Mouse (Mus musculus): Measurements from ENCODE around the gene Trim11. TPM values are rescaled to one million over a fixed set of nuclear protein-coding genes. Genes with fewer than 3 reads are reported as not detected.

Gene Trim11
- total and polyA plus RNA-seq, 3 experiments, result 24.8 to 27.0 TPM; not detected in 1

GRCm38 (mm10) chr11:58995061-58995806 lies 17.3 kb downstream of the Trim11 start:
- no peak overlapping the region for H3K9ac ChIP-seq (ENCODE audit: control insufficient read depth, low read depth, low read length, poor library complexity, severe bottlenecking)
- no peak for TF ChIP-seq SMC3 (IDR thresholded peaks at IDR 0.05; ENCODE audit: low read depth, low read length)
- TF ChIP-seq EP300 (IDR thresholded peaks at IDR 0.05; ENCODE audit: low read depth in 1 of 2, low read length in 2 of 2), result no peak
- no peak for TF ChIP-seq RCOR1 (IDR thresholded peaks at IDR 0.05; ENCODE audit: low read depth, low read length)
- TF ChIP-seq MAX (IDR thresholded peaks at IDR 0.05; ENCODE audit: low read length), result no peak
- no peak for TF ChIP-seq NELFE (IDR thresholded peaks at IDR 0.05; ENCODE audit: low read depth, low read length)
- TF ChIP-seq GABPA (IDR thresholded peaks at IDR 0.05; ENCODE audit: low read depth, low read length), result no peak
- TF ChIP-seq UBTF (IDR thresholded peaks at IDR 0.05; ENCODE audit: borderline replicate concordance, insufficient read depth, low read depth, low read length), result no peak
- TF ChIP-seq MAFK (IDR thresholded peaks at IDR 0.05; ENCODE audit: borderline replicate concordance, low read depth, low read length), result no peak
- TF ChIP-seq ZMIZ1 (IDR thresholded peaks at IDR 0.05; ENCODE audit: low read depth, low read length), result no peak
- TF ChIP-seq JUND (IDR thresholded peaks at IDR 0.05; ENCODE audit: low read depth, low read length), result no peak
- TF ChIP-seq HCFC1 (IDR thresholded peaks at IDR 0.05; ENCODE audit: low read depth, low read length), result no peak
- no peak for TF ChIP-seq POLR2A (IDR thresholded peaks at IDR 0.05; ENCODE audit: control insufficient read depth in 1 of 2, insufficient read depth in 1 of 2, low read depth in 1 of 2, low read length in 2 of 2, poor library complexity in 1 of 2)
- TF ChIP-seq ZNF384 (IDR thresholded peaks at IDR 0.05; ENCODE audit: low read depth, low read length), result no peak
- TF ChIP-seq MYC (IDR thresholded peaks at IDR 0.05; ENCODE audit: low read depth, low read length), result no peak
- H3K79me2 ChIP-seq (ENCODE audit: control insufficient read depth, insufficient read depth, low read length, poor library complexity), result no peaks in the 10 kb centered on the region
- no peak overlapping the region for H3K27ac ChIP-seq (ENCODE audit: control insufficient read depth, low read depth, low read length)
- no peak overlapping the region for H3K4me3 ChIP-seq (ENCODE audit: control insufficient read depth in 1 of 2, insufficient read depth in 1 of 2, low read depth in 2 of 2, low read length in 2 of 2)
- H3K27me3 ChIP-seq (ENCODE audit: control insufficient read depth in 1 of 2, insufficient read depth in 2 of 2, low read length in 2 of 2), result no peaks in the 10 kb centered on the region
- H3K9me3 ChIP-seq (replicated peaks; ENCODE audit: insufficient read depth, low read length), result no peaks in the 10 kb centered on the region
- peaks cover 0 to 6% of the 10 kb centered on the region in 2 experiments; a peak in 2 of 4 replicates for H3K36me3 ChIP-seq (ENCODE audit: control insufficient read depth in 1 of 2, insufficient read depth in 2 of 2, low read length in 2 of 2)
- peaks cover 0 to 15% of the 10 kb centered on the region in 2 experiments; a peak in 2 of 4 replicates for H3K4me1 ChIP-seq (ENCODE audit: control insufficient read depth in 1 of 2, insufficient read depth in 2 of 2, low read length in 2 of 2)
- DNase-seq (ENCODE audit: low read depth, low spot score), result no peak

DNA sequence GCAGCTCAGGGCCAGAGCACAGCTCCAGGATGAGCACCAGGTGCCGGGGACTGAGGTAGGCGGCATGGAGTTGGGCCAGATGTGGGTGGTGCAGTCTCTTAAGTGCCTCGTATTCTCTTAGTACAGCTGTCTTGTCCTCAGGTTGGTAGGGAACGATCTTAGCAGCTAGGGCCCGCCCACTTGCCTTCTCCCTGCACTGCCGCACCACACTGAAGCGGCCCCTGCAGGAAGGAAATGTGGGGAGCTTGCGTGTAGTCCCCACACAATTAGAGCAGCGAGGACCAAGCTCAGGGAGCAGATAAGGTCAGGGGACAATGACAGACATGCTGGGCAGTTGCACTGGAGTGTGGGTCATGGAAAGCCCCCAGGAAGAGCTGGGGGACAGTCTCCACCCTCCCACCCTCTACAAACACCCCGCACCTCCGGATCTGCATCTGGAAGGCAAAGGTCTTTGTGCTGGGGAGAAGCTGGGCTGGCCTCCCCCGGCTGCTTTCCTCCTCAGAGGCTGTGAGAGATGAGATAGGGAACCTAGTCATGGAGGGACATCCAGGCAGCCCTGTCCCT lies 18.0 kb downstream of the Trim11 start:
- Histone ChIP-seq H3K27me3 (ENCODE audit: control insufficient read depth in 1 of 2, insufficient read depth in 2 of 2, low read length in 2 of 2) (no peaks in the 10 kb centered on the region), H3K4me1 (ENCODE audit: control insufficient read depth in 1 of 2, insufficient read depth in 2 of 2, low read length in 2 of 2) (peaks cover 0 to 11% of the 10 kb centered on the region in 2 experiments; a peak in 2 of 4 replicates), H3K9me3 (replicated peaks; ENCODE audit: insufficient read depth, low read length) (no peaks in the 10 kb centered on the region), H3K27ac (ENCODE audit: control insufficient read depth, low read depth, low read length) (no peak overlapping the region), H3K36me3 (ENCODE audit: control insufficient read depth in 1 of 2, insufficient read depth in 2 of 2, low read length in 2 of 2) (peaks cover 0 to 6% of the 10 kb centered on the region in 2 experiments; a peak in 2 of 4 replicates), H3K4me3 (ENCODE audit: control insufficient read depth in 1 of 2, insufficient read depth in 1 of 2, low read depth in 2 of 2, low read length in 2 of 2) (no peak overlapping the region), H3K79me2 (ENCODE audit: control insufficient read depth, insufficient read depth, low read length, poor library complexity) (no peaks in the 10 kb centered on the region), H3K9ac (ENCODE audit: control insufficient read depth, low read depth, low read length, poor library complexity, severe bottlenecking) (no peak overlapping the region)
- no peak for DNase-seq (ENCODE audit: low read depth, low spot score)
- no peak for TF ChIP-seq TAL1 (IDR thresholded peaks at IDR 0.05; ENCODE audit: low read length)
- TF ChIP-seq NRF1 (IDR thresholded peaks at IDR 0.05; ENCODE audit: insufficient read depth, low read depth, low read length, poor library complexity, severe bottlenecking), result no peak
- no peak for TF ChIP-seq RAD21 (IDR thresholded peaks at IDR 0.05; ENCODE audit: low read depth, low read length)
- TF ChIP-seq EP300 (IDR thresholded peaks at IDR 0.05; ENCODE audit: low read depth in 1 of 2, low read length in 2 of 2), result no peak
- TF ChIP-seq POLR2AphosphoS5 (IDR thresholded peaks at IDR 0.05; ENCODE audit: borderline replicate concordance, low read depth, low read length), result no peak
- no peak for TF ChIP-seq ETS1 (IDR thresholded peaks at IDR 0.05; ENCODE audit: low read depth, low read length)
- TF ChIP-seq ZMIZ1 (IDR thresholded peaks at IDR 0.05; ENCODE audit: low read depth, low read length), result no peak
- no peak for TF ChIP-seq CTCF (IDR thresholded peaks at IDR 0.05 in 2 of 3, conservative IDR thresholded peaks at IDR 0.05 in 1 of 3; ENCODE audit: control insufficient read depth in 1 of 3, insufficient read depth in 1 of 3, low read depth in 2 of 3, low read length in 3 of 3, poor library complexity in 1 of 3, severe bottlenecking in 1 of 3)
- no peak for TF ChIP-seq ZNF384 (IDR thresholded peaks at IDR 0.05; ENCODE audit: low read depth, low read length)
- no peak for TF ChIP-seq USF1 (IDR thresholded peaks at IDR 0.05; ENCODE audit: low read depth, low read length)
- TF ChIP-seq MXI1 (IDR thresholded peaks at IDR 0.05; ENCODE audit: low read depth, low read length), result no peak
- no peak for TF ChIP-seq CHD2 (IDR thresholded peaks at IDR 0.05; ENCODE audit: low read length)
- no peak for TF ChIP-seq POLR2A (IDR thresholded peaks at IDR 0.05; ENCODE audit: control insufficient read depth in 1 of 2, insufficient read depth in 1 of 2, low read depth in 1 of 2, low read length in 2 of 2, poor library complexity in 1 of 2)
- no peak for TF ChIP-seq MYB (IDR thresholded peaks at IDR 0.05; ENCODE audit: low read depth, low read length)
- TF ChIP-seq JUND (IDR thresholded peaks at IDR 0.05; ENCODE audit: low read depth, low read length), result no peak
- no peak for TF ChIP-seq SIN3A (IDR thresholded peaks at IDR 0.05; ENCODE audit: low read length)
- no peak for TF ChIP-seq TBP (IDR thresholded peaks at IDR 0.05; ENCODE audit: low read depth, low read length)
- no peak for TF ChIP-seq KAT2A (conservative IDR thresholded peaks at IDR 0.05; ENCODE audit: low read depth, low read length)
- no peak for TF ChIP-seq HCFC1 (IDR thresholded peaks at IDR 0.05; ENCODE audit: low read depth, low read length)

All from MEL (cell line).